Mouse (Mus musculus): ENCODE results near the gene Pkmyt1.

GRCm38 (mm10) chr17:23740136-23740584 is 14.0 kb downstream of the Pkmyt1 start:
- no peak for TF ChIP-seq CTCF (conservative IDR thresholded peaks at IDR 0.05; ENCODE audit: insufficient read depth, insufficient read length, low read depth, low read length)
- TF ChIP-seq POLR2A (IDR thresholded peaks at IDR 0.05; ENCODE audit: low read depth, low read length), result no peak

Data from kidney, adult 2 months (tissue).